Mouse (Mus musculus): ENCODE results near the gene Setd3.

The Setd3 gene

DNA sequence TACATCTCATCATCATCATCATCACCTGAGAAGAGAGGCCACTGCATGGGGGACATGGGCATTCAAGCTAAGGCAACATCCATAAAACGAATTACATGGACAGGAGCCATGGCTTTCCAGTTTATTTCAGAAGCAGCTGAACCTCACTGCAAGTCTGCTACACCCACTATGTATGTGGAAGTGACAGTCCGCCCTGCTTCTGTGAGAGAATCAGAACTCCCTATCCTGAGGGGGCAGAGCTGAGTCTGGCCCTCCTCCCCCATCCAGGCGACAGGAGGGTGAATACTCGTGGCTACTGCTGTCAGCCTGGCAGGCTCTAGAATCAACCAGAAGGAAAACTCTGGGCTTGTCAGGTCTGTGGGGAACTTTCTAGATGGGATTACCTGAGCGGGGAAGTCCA, 106.2 kb downstream of the Setd3 start:
- CTCF ChIA-PET = no interaction called here

GRCm38 (mm10) chr12:108070685-108071662, 108.1 kb downstream of the Setd3 start:
- CTCF ChIA-PET = interaction anchor here (0.6 kb wide), 1 partner anchor 391 kb away, joined by 6 read pairs; no protein-coding TSS in a partner anchor

GRCm38 (mm10) chr12:108069504-108069903, 109.6 kb downstream of the Setd3 start:
- CTCF ChIA-PET = no interaction called here

DNA sequence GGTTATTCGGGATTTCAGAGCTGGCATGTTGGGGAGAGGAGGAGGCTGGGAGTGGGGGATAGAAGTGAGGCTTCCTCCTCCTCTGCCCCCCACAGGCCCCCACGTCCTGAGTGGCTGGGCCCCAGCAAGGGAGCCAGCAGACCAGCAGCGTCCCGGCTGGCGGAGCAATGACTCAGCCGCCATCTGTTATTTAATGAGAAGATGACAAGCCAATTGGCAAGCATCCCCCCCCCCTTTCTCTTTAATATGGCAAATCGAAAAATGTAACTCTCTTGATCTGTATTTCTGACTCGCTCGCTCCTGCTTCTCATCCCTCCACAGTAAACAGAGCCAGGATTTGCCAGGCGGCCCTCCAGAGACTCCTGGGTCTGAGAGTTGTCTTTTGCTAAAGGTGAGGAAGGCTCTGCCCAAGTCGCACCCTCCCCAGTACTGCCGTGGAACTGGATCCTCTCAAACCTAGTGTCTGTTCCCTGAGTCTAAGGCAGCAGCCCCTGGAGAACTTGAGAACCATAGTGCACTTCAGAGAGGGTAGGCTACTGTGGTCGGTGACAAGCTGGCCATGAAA, 111.2 kb downstream of the Setd3 start:
- CTCF ChIA-PET = no interaction called here

- CTCF ChIA-PET = no interaction called here
These were observed 111.9 kb downstream of the Setd3 start for GRCm38 (mm10) chr12:108067231-108067630.

- CTCF ChIA-PET = no interaction called here
These were observed 114.6 kb downstream of the Setd3 start for GRCm38 (mm10) chr12:108064396-108064998.

- CTCF ChIA-PET = no interaction called here
These were observed 115.1 kb downstream of the Setd3 start for GRCm38 (mm10) chr12:108063986-108064385.

GRCm38 (mm10) chr12:108062137-108062536, 117.0 kb downstream of the Setd3 start:
- CTCF ChIA-PET = no interaction called here

DNA sequence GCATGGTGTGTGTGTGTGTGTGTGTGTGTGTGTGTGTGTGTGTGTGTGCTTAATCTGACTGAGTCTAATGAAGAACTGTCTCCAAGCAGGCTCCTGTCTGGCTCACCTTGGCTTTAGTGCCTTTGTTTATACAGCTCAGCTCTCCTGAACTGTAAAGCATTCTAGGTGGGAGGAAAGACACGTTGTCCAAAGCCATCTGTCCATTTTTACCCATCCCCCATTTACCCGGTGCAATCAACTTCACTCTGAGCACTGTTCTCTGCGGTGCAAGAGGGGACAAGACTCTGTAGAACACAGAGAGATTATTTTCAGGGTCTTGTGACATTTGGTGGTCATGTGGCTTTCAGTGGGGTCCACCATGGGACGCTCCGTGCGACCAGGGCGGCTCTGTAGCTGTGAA, 117.5 kb downstream of the Setd3 start:
- CTCF ChIA-PET = no interaction called here
